Mouse (Mus musculus) E14TG2a.4 (cell line): ENCODE measurements at regions not wholly inside any gene's neighbourhood (a gene's known extent, or its start where the extent isn't known, plus 50 kb on each side); places are given as distances from the start of the nearest gene placed in this dataset.

Source experiments
- CTCF ChIP-seq: conservative IDR thresholded peaks from 2 replicates; pipeline ENCODE4 v1.5.1; 2014; ENCODE audit warnings: low read length
- NANOG ChIP-seq: IDR thresholded peaks from 2 replicates; pipeline ENCODE4 v1.6.1; 2014; ENCODE audit warnings: borderline replicate concordance, low read length, mixed read lengths
- POU5F1 ChIP-seq: IDR thresholded peaks from 2 replicates; pipeline ENCODE4 v1.6.1; 2014; ENCODE audit warnings: low read length, borderline replicate concordance

- TF ChIP-seq CTCF: no peak
- no peak for TF ChIP-seq NANOG
- no peak for TF ChIP-seq POU5F1
Observed at GRCm38 (mm10) chr15:96512636-96513035, 52.0 kb upstream of the Scaf11 start.
